Comparison of ENCODE assay signal across 14 mouse cellular contexts in the genomic region with DNA sequence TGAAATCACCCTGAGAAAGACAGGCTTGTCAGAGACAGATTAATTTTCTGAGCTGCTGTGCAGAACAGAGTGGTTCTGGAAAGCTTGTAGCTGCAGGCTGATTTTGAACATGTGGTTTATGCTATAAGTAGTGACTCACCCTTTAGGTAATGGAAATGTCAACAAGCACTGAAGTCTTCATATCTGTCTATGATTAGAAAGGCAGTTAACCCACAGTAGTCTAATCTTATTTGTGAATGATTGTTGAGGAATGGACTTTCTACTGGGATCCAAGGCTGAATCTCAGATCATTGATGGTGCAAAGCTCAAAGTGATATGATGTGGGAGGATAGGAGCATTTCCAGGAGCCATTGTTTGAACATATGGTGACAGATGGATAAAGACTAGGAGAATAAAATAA.
"Had no signal": no experiment of that assay in that cellular context is flagged by ENCODE, and none has a peak within 500 bp of the region (broad histone marks: within the 10 kb centered on the region; RNA-seq: fewer than 3 reads in every experiment).

No protein-coding gene starts in this region.

- H3K4me1 ChIP-seq: limb, embryonic 10.5 days; limb, embryonic 13.5 days had no signal

- H3K9me3 ChIP-seq: limb, embryonic 10.5 days; limb, embryonic 13.5 days had no signal

- H3K27ac ChIP-seq: limb, embryonic 10.5 days; limb, embryonic 13.5 days; liver, embryonic 14.5 days; macrophage had no signal

- DNase-seq: kidney, adult 18-20 months; kidney, adult 9 months; kidney, postnatal 14 days; kidney, postnatal 4 days; liver, postnatal 0 days; lung, embryonic 14.5 days; midbrain, embryonic 14.5 days; thymus, postnatal 25 days had no signal

- H3K4me2 ChIP-seq: limb, embryonic 13.5 days; liver, embryonic 11.5 days; lung, embryonic 14.5 days had no signal

- H3K36me3 ChIP-seq: limb, embryonic 10.5 days; limb, embryonic 13.5 days had no signal

- ATAC-seq: liver, postnatal 0 days; lung, postnatal 0 days had no signal

- H3K9ac ChIP-seq: limb, embryonic 13.5 days; liver, embryonic 14.5 days; liver, postnatal 0 days; lung, embryonic 14.5 days had no signal

- H3K27me3 ChIP-seq: limb, embryonic 13.5 days had no signal

- H3K4me3 ChIP-seq: limb, embryonic 10.5 days; limb, embryonic 13.5 days had no signal
